Mouse (Mus musculus) kidney, adult 2 months (tissue): Measurements from ENCODE around the gene Olfr1293-ps. TPM values are rescaled to one million over a fixed set of nuclear protein-coding genes. Genes with fewer than 3 reads are reported as not detected.

Experiments
- DNase-seq: peaks from one replicate; pipeline ENCODE4 v3.0.0; 2021
- H3K27ac ChIP-seq: fragments of 200-500 bp; 2 replicates; pipeline ENCODE4 v1.5.1; 2012; ENCODE audit warnings: low read depth, low read length, control low read depth, inconsistent platforms; ENCODE audit not compliant: insufficient read depth
- H3K27me3 ChIP-seq: fragments of 200-500 bp; replicated peaks from 2 replicates; pipeline ENCODE4 v1.6.1; 2012; ENCODE audit warnings: mild to moderate bottlenecking, moderate library complexity, low read length, inconsistent platforms; ENCODE audit not compliant: control insufficient read depth, insufficient read depth
- H3K36me3 ChIP-seq: fragments of 200-500 bp; 2 replicates; pipeline ENCODE4 v1.6.1; 2012; ENCODE audit warnings: mild to moderate bottlenecking, moderate library complexity, low read length, inconsistent platforms; ENCODE audit not compliant: control insufficient read depth, insufficient read depth
- H3K4me1 ChIP-seq: fragments of 200-500 bp; 2 replicates; pipeline ENCODE4 v1.6.1; 2011; ENCODE audit warnings: low read length; ENCODE audit not compliant: control insufficient read depth, insufficient read depth
- H3K4me3 ChIP-seq: fragments of 200-500 bp; 2 replicates; pipeline ENCODE4 v1.5.1; 2011; ENCODE audit warnings: mild to moderate bottlenecking, low read depth, low read length, control low read depth; ENCODE audit not compliant: insufficient read depth
- CTCF ChIP-seq: fragments of 200-500 bp; conservative IDR thresholded peaks from 2 replicates; pipeline ENCODE4 v1.5.1; 2011; ENCODE audit warnings: low read depth, mild to moderate bottlenecking, control low read depth, low read length, moderate library complexity, mixed read lengths; ENCODE audit not compliant: insufficient read depth, insufficient read length
- POLR2A ChIP-seq: fragments of 200-500 bp; IDR thresholded peaks from one replicate; pipeline ENCODE4 v1.6.1; 2011; ENCODE audit warnings: low read depth, low read length, control low read depth
- WGBS: fragments of 180-500 bp; shearing (Covaris S2); methylation state at CpG from one replicate; pipeline ENCODE4 v1.1.7; 2018; 5-methylcytosine and 5-hydroxymethylcytosine counted together
- polyA plus RNA-seq: library from polyadenylated mRNA; depleted of rRNA; stranded (reverse); fragments of >200 nt; gene quantifications from 2 replicates; pipeline ENCODE4 v1.2.3, GENCODE M21; 2012; rRNA removed

Olfr1293-ps gene
- not detected in 2 replicates for polyA plus RNA-seq

- DNase-seq, result no peak
- H3K36me3 ChIP-seq, result no peaks in the 10 kb centered on the region
- H3K4me1 ChIP-seq, result no peaks in the 10 kb centered on the region
- H3K27me3 ChIP-seq, result no peaks in the 10 kb centered on the region
- H3K4me3 ChIP-seq, result no peak within 1 kb of the TSS
- no peak within 1 kb of the TSS for H3K27ac ChIP-seq
- 71% methylated on average over 1 of the region's 1 CpGs for WGBS
- TF ChIP-seq POLR2A, result no peak
- no peak for TF ChIP-seq CTCF
Observed at GRCm38 (mm10) chr2:111524903-111525302, at the start of gene Olfr1293-ps. Gene Olfr1293-ps (plus strand): TSS chr2:111525203.

GRCm38 (mm10) chr2:111480519-111480918, 44.5 kb upstream of the Olfr1293-ps start, which contains the start of gene Olfr1289:
Gene Olfr1289 (plus strand): TSS chr2:111480819.
- Histone ChIP-seq H3K4me1 (no peaks in the 10 kb centered on the region), H3K36me3 (no peaks in the 10 kb centered on the region), H3K27me3 (no peaks in the 10 kb centered on the region), H3K27ac (no peak within 1 kb of the TSS), H3K4me3 (no peak within 1 kb of the TSS)
- WGBS, result 66% methylated on average over 1 of the region's 1 CpGs
- DNase-seq, result no peak
- TF ChIP-seq POLR2A (no peak), CTCF (no peak)

GRCm38 (mm10) chr2:111493729-111494128, 31.3 kb upstream of the Olfr1293-ps start, which contains the start of gene Olfr1290:
Gene Olfr1290 (minus strand): TSS chr2:111493829.
- no peak within 1 kb of the TSS for H3K4me3 ChIP-seq
- no peak for TF ChIP-seq CTCF
- no peaks in the 10 kb centered on the region for H3K27me3 ChIP-seq
- DNase-seq, result no peak
- WGBS, result 76% methylated on average over 5 of the region's 5 CpGs
- H3K27ac ChIP-seq, result no peak within 1 kb of the TSS
- no peaks in the 10 kb centered on the region for H3K4me1 ChIP-seq
- H3K36me3 ChIP-seq, result no peaks in the 10 kb centered on the region

GRCm38 (mm10) chr2:111496880-111497279, 28.1 kb upstream of the Olfr1293-ps start, which contains the start of gene Olfr1291-ps1:
Gene Olfr1291-ps1 (plus strand): TSS chr2:111497180.
- TF ChIP-seq CTCF, result no peak
- no peaks in the 10 kb centered on the region for H3K4me1 ChIP-seq
- no peaks in the 10 kb centered on the region for H3K36me3 ChIP-seq
- H3K4me3 ChIP-seq, result no peak within 1 kb of the TSS
- DNase-seq, result no peak
- no peak within 1 kb of the TSS for H3K27ac ChIP-seq
- 81% methylated on average over 3 of the region's 3 CpGs for WGBS
- H3K27me3 ChIP-seq, result no peaks in the 10 kb centered on the region

- Histone ChIP-seq H3K36me3 (no peaks in the 10 kb centered on the region), H3K4me3 (no peak overlapping the region), H3K27me3 (no peaks in the 10 kb centered on the region), H3K4me1 (no peaks in the 10 kb centered on the region), H3K27ac (no peak overlapping the region)
- TF ChIP-seq CTCF (no peak), POLR2A (no peak)
- 85% methylated on average over 10 of the region's 10 CpGs for WGBS
- DNase-seq, result no peak
Observed at GRCm38 (mm10) chr2:111517451-111517850, 7.6 kb upstream of the Olfr1293-ps start.

GRCm38 (mm10) chr2:111540191-111540590, 15.2 kb downstream of the Olfr1293-ps start, which contains the start of gene Olfr1294:
Gene Olfr1294 (minus strand): TSS chr2:111540291.
- no peak within 1 kb of the TSS for H3K27ac ChIP-seq
- H3K4me1 ChIP-seq, result no peaks in the 10 kb centered on the region
- no peak for DNase-seq
- no peak within 1 kb of the TSS for H3K4me3 ChIP-seq
- no peaks in the 10 kb centered on the region for H3K36me3 ChIP-seq
- H3K27me3 ChIP-seq, result no peaks in the 10 kb centered on the region
- 38% methylated on average over 1 of the region's 1 CpGs for WGBS
- TF ChIP-seq POLR2A, result no peak
- TF ChIP-seq CTCF, result no peak

- H3K27ac ChIP-seq, result no peak within 1 kb of the TSS
- no peak for DNase-seq
- no peak within 1 kb of the TSS for H3K4me3 ChIP-seq
- H3K27me3 ChIP-seq, result no peaks in the 10 kb centered on the region
- H3K36me3 ChIP-seq, result no peaks in the 10 kb centered on the region
- no peaks in the 10 kb centered on the region for H3K4me1 ChIP-seq
- TF ChIP-seq POLR2A, result no peak
- no peak for TF ChIP-seq CTCF
Observed at GRCm38 (mm10) chr2:111569581-111569980, 44.6 kb downstream of the Olfr1293-ps start, which contains the start of gene Olfr1295. Gene Olfr1295 (minus strand): TSS chr2:111569681.

Other genes with a start within 250 kb of the Olfr1293-ps start
- gene Olfr1278, start 235.1 kb upstream of the Olfr1293-ps start, polyA plus RNA-seq, result not detected in 2 replicates
- not detected in 2 replicates for gene Olfr1279, start 224.6 kb upstream of the Olfr1293-ps start, polyA plus RNA-seq
- gene Olfr1280, start 211.2 kb upstream of the Olfr1293-ps start, polyA plus RNA-seq, result not detected in 2 replicates
- not detected in 2 replicates for gene Olfr1281, start 198.7 kb upstream of the Olfr1293-ps start, polyA plus RNA-seq
- gene Olfr1282, start 189.1 kb upstream of the Olfr1293-ps start, polyA plus RNA-seq, result not detected in 2 replicates
- gene Olfr1283, start 158.4 kb upstream of the Olfr1293-ps start, polyA plus RNA-seq, result not detected in 2 replicates
- not detected in 2 replicates for gene Olfr1284, start 149.7 kb upstream of the Olfr1293-ps start, polyA plus RNA-seq
- not detected in 2 replicates for gene Olfr1286, start 102.1 kb upstream of the Olfr1293-ps start, polyA plus RNA-seq
- not detected in 2 replicates for gene Olfr1287, start 76.1 kb upstream of the Olfr1293-ps start, polyA plus RNA-seq
- not detected in 2 replicates for gene Olfr1288, start 51.1 kb upstream of the Olfr1293-ps start, polyA plus RNA-seq
- gene Olfr1289, start 44.4 kb upstream of the Olfr1293-ps start, polyA plus RNA-seq, result not detected in 2 replicates
- gene Olfr1290, start 31.4 kb upstream of the Olfr1293-ps start, polyA plus RNA-seq, result not detected in 2 replicates
- not detected in 2 replicates for gene Olfr1291-ps1, start 28.0 kb upstream of the Olfr1293-ps start, polyA plus RNA-seq
- gene Olfr1294, start 15.1 kb downstream of the Olfr1293-ps start, polyA plus RNA-seq, result not detected in 2 replicates
- not detected in 2 replicates for gene Olfr1295, start 44.5 kb downstream of the Olfr1293-ps start, polyA plus RNA-seq
- gene Olfr1297, start 101.3 kb downstream of the Olfr1293-ps start, polyA plus RNA-seq, result not detected in 2 replicates
- gene Olfr1298, start 124.0 kb downstream of the Olfr1293-ps start, polyA plus RNA-seq, result not detected in 2 replicates
- not detected in 2 replicates for gene Olfr1299, start 136.2 kb downstream of the Olfr1293-ps start, polyA plus RNA-seq
- gene Olfr1301, start 225.8 kb downstream of the Olfr1293-ps start, polyA plus RNA-seq, result not detected in 2 replicates